Mouse (Mus musculus) right cerebral cortex, postnatal 36 days (tissue): ENCODE measurements at regions not wholly inside any gene's neighbourhood (a gene's known extent, or its start where the extent isn't known, plus 50 kb on each side); places are given as distances from the start of the nearest gene placed in this dataset.

Experiments used
- DNase-seq, 2 experiments: peaks; one replicate each; pipeline ENCODE4 v3.0.0; 2022; ENCODE audit warnings: low spot score in 2 of 2, mixed read lengths in 1 of 2

GRCm38 (mm10) chr5:53329591-53329990 lies 62.7 kb downstream of the Smim20 start:
- no peak for DNase-seq

DNA sequence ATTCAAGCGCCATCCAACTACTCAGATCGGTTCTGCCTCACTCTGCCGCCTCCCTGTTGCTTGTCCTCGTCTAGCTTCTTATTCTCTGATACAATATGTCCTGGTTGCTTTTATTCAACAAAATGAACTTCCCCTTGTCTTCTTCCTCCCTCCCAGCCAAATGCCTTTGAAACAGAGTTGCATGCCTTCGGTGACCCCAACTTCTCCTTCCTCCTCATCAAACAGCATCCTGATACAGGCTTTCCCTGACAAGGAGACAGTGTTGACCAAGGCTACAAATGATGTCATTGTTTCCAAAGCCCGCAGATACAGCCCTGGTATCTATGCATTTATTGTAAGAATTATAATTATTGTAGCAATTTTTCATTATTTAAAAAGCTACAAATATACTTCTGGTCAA lies 69.8 kb downstream of the Smim20 start:
- no peak for DNase-seq

DNA sequence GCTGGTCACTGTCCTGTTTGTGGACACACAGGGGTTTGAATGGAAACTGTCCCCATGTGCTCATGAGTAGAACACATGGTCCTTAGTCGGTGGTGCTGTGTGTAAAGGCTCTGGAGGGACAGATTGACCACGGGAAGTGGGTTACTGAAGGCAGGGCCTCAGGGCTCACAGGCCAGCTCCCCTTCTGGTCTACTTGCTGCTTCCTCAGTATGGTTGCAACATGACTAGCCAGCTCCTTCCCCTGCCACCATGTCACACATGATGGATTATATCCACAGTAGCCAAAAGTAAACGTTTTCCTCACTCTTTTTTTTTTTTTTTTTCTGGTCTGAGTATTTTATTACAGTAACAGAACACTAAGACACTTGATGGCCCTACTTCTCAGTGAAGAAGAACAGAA lies 70.9 kb downstream of the Smim20 start:
- DNase-seq = no peak

- no peak for DNase-seq
Observed at GRCm38 (mm10) chr5:53345164-53345563, 78.3 kb downstream of the Smim20 start.

GRCm38 (mm10) chr5:53346028-53346427 lies 79.1 kb downstream of the Smim20 start:
- no peak for DNase-seq

DNA sequence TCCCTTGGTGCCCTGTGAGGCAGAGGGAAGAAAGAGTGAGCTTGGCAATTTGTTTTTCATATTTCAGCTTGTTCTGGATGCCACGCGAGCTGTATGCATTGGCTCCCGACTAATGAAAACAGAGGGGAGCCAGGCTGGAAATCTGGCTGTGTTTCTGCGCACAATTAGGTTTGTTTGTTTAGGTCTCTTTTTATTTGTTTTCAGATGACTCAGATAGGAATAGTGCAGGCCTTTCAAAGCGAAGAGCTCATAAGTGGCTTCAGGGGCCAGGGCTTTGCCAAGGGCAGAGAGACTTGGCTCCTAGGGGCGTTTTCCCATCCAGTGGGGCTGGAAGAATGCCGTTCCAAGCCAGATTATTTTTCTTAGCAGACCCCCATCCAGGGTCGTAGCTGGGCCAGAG lies 79.9 kb downstream of the Smim20 start:
- no peak for DNase-seq

DNA sequence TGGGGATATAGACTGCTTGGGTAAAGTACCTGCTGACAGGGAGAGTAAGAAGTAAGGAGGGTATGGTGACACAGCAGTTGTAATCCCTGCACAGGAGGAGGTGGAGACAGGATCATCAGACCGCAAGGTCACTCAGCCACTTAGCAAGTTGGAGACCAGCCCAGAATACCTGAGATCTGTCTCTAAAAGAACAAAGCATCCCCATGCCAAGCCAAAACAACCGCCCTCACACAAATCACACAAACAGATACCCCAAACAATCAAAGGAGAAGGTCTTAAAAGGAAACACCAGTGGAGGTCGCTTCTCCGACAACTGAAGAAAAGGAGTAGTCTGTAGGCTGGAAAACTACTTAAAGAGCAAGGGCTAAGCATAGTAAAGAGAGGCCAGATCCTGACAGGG lies 86.0 kb downstream of the Smim20 start:
- no peak for DNase-seq

DNA sequence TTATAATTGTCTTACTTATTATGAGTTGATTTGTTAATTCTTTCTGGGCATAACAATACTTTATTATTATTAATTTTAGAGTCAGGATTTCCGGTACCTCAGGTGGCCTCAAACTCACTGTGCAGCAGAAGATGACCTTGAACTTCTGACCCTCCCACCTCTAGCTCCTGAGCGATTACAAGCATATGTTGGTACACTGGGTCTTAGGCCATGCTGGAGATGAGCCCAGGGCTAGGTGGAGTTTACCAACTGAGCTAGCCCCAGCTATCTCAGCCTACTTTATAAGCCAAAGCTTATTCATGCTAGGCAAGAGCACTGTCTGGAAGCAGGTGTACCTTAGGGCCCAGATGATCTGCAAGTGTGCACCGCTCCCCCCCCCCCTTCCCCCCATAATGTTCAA lies 87.4 kb downstream of the Smim20 start:
- DNase-seq = no peak

- peak; percentile 61 to 66 for DNase-seq
Observed at GRCm38 (mm10) chr5:53355069-53355468, 88.2 kb downstream of the Smim20 start.

- no peak for DNase-seq
Observed at GRCm38 (mm10) chr5:53357086-53357608, 90.3 kb downstream of the Smim20 start.

- no peak for DNase-seq
Observed at GRCm38 (mm10) chr5:53358181-53358580, 91.3 kb downstream of the Smim20 start.

GRCm38 (mm10) chr5:53359887-53360286 lies 93.0 kb downstream of the Smim20 start:
- no peak for DNase-seq

- DNase-seq = no peak
Observed at GRCm38 (mm10) chr5:53361295-53361694, 94.4 kb downstream of the Smim20 start.

DNA sequence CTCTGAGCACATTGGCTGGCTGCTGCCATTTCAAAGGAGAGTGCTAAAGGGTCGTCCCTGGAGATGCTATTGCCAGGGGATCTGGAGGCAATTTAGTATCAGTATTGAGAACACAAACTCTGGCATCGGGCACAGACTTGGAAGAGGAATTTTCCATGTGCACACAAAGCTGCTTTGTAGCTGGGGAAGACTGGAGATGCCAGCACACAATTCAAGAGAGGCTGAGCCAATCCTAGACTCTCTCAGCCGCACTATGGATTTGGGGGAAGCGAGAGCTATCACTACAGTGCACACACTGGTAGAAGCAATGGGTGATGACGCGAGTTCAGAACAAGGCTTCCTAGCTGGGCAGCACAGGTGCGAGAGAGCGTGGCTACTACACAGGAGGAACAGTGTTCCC lies 97.0 kb downstream of the Smim20 start:
- DNase-seq = no peak

DNA sequence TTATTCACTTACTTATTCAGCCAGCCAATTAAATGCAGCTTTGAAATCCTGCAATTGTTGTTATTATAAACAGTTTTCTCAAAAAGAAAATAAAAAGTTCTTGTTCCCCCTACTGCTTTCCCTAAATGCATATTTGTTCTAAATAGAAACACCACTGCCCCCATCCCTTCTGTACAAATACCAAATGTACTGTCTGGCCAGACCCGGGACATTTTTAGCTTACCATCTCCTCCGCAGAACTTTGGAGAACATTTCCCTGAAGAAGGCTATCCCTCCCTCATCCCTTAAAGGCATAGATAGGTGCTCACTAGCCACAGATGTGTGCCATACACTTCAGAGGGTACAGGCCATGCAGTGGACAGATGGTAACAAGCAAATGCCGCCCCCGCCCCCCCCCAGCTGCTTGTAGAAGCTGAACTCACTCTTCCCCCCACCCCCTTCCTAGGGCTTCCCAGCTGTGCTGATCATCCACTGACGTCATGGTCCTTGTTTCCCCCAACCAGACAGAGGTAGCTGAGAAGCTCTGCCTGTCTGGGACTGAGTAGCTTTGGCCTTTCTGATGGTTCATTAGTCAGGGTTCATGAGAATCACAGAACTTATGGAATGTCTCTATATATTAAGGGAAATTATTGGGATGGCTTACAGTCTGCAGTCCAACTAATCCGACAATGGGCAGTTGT lies 98.9 kb upstream of the Rbpj start:
- peak in 1 of 2 experiments; percentile 60 for DNase-seq

- DNase-seq = no peak
Observed at GRCm38 (mm10) chr5:53370272-53370671, 95.7 kb upstream of the Rbpj start.

- peak in 1 of 2 experiments; percentile 16 for DNase-seq
Observed at GRCm38 (mm10) chr5:53371638-53372037, 94.3 kb upstream of the Rbpj start.

GRCm38 (mm10) chr5:53373315-53373714 lies 92.6 kb upstream of the Rbpj start:
- no peak for DNase-seq

DNA sequence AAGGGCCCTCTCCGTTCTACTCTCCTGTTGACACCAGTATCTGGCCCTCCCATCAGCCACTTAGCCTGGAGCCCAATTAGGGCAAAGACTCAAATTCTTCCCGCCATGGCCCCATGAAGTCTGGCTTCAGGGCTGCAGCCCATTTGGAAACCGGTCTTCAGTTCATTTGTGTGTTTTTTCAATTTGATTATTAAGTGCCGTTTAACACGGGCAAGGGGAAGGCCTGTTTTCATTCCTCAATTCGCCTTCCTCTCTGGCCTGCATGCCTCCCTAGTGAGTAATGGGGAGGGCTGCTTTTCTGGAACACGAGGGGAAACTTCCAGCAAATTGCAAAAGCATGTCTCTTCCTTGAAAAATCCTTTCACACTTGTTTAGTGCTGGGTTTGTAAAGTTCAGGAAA lies 89.1 kb upstream of the Rbpj start:
- no peak for DNase-seq

- DNase-seq = no peak
Observed at GRCm38 (mm10) chr5:53377698-53378097, 88.3 kb upstream of the Rbpj start.

GRCm38 (mm10) chr5:53378106-53378505 lies 87.8 kb upstream of the Rbpj start:
- DNase-seq = no peak

- no peak for DNase-seq
Observed at GRCm38 (mm10) chr5:53378599-53378998, 87.4 kb upstream of the Rbpj start.

DNA sequence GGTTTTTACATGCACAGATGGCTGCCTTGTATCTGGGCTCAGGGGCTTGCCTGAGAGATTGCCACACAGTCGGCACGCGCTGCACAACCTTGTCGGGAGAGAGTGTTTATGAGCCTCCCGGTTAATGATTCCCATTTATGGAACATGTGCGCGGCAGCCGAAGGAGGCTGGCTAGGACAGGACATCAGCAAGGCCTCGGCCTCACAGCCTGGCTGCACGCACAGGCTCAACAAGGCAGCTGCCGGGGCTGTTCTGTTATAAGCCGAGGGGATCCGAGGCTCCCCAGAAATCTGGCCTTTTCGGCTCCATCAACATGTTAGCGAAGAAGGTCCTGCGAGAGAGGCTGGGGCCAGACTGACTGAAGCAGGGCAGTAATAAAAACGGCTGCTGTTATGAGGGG lies 86.3 kb upstream of the Rbpj start:
- DNase-seq = no peak

- no peak for DNase-seq
Observed at GRCm38 (mm10) chr5:53380203-53380602, 85.7 kb upstream of the Rbpj start.
